Mouse (Mus musculus): ENCODE results near the gene Prrx1. TPM values are rescaled to one million over a fixed set of nuclear protein-coding genes. Genes with fewer than 3 reads are reported as not detected.

Prrx1 gene
- total RNA-seq (2023) = not detected

DNA sequence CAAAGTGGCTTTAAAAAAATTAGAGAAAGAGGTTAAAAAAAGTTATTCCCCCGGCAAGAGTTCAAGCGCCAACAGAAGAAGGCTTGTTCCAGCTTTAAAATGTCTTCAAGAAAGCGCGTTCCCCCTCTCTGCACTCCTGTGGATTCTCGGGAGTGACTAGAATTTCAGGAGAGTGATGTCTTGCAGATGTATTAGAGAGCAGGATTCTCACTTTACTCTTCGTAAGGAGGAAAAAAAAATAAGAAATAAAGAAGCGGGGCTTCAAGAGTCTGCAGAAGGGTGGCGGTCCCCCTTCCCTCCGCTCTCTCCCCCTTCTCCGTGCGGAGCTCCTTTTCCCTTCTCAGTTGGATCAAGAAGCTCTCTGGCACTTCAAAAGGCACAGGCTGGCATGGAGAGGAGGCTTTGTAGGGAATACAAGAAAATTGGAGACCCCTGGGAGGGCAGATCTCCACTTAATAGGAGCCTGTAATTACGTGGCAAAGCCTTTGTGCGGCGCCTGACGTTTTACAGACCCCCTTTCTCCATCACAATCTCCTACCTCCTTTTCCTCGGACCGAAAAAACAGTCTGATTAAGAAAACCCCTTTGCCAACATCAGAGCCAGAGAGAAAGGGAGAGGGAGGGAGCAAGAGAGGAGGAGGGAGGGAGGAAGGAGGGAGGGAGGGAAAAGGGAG is at the start of gene Prrx1:
Gene Prrx1, minus strand, starts transcription at position 610 of the 673 bp plus-strand sequence.

Other genes starting within 250 kb of the Prrx1 start
- gene Mroh9, start 228.0 kb downstream of the Prrx1 start, total RNA-seq (2023) = not detected
- gene Gorab, start 90.0 kb upstream of the Prrx1 start, total RNA-seq (2023) = 10 to 100 TPM; 17.7 to 18.5 TPM

Measured in monocyte, adult 59 days (primary cell).